Mouse (Mus musculus): ENCODE results near the gene Lkaaear1. TPM values are rescaled to one million over a fixed set of nuclear protein-coding genes. Genes with fewer than 3 reads are reported as not detected.

The Lkaaear1 gene
- total RNA-seq (2012; rRNA removed) (not detected in 2 replicates), total RNA-seq (2014; rRNA removed) (not detected in 2 replicates), polyA plus RNA-seq (2012; ENCODE audit: insufficient read length, low read depth) (not detected in 2 replicates)

- TF ChIP-seq UBTF (IDR thresholded peaks at IDR 0.05; ENCODE audit: low read depth, low read length) (no peak), JUN (IDR thresholded peaks at IDR 0.05; ENCODE audit: insufficient read depth, low read depth, low read length) (no peak), ZKSCAN1 (IDR thresholded peaks at IDR 0.05; ENCODE audit: borderline replicate concordance, low read depth, low read length) (no peak)
- dilution Hi-C loops (cut with MboI; ENCODE audit: extremely low pct_ligation_motif_present, extremely low pct_unique_long_range_greater_than_20kb, low sequenced_read_pairs) (no loop called here), in situ Hi-C loops (cut with MboI; ENCODE audit: low pct_ligation_motif_present, low pct_unique_long_range_greater_than_20kb, low sequenced_read_pairs) (loop anchor here (10.0 kb wide), 2 partner anchors 83 to 293 kb away; no protein-coding TSS in a partner anchor)
- Histone ChIP-seq H3K4me2 (ENCODE audit: insufficient read depth, low read depth, poor library complexity, severe bottlenecking) (no peak within 1 kb of the TSS), H3K27ac (ENCODE audit: insufficient read depth, low read depth) (no peak within 1 kb of the TSS), H3K79me2 (replicated peaks; ENCODE audit: control insufficient read depth, extremely low read depth, insufficient read depth, poor library complexity, severe bottlenecking) (no peaks in the 10 kb centered on the region), H3K9ac (ENCODE audit: insufficient read depth, low read depth) (no peak within 1 kb of the TSS), H3K4me1 (ENCODE audit: control insufficient read depth in 1 of 2, insufficient read depth in 2 of 2) (peaks cover 3 to 20% of the 10 kb centered on the region in 2 experiments), H3K36me3 (replicated peaks in 1 of 2; ENCODE audit: control insufficient read depth in 1 of 2, insufficient read depth in 1 of 2, low read length in 1 of 2) (no peaks in the 10 kb centered on the region), H3K27me3 (replicated peaks) (no peaks in the 10 kb centered on the region), H3K9me3 (replicated peaks; ENCODE audit: low read length) (no peaks in the 10 kb centered on the region), H3K4me3 (replicated peaks in 1 of 3; ENCODE audit: low read depth in 2 of 3, low read length in 2 of 3, poor library complexity in 1 of 3) (no peak within 1 kb of the TSS)
- no peak for DNase-seq (ENCODE audit: extremely low read depth)
These were observed at the start of gene Lkaaear1 for GRCm38 (mm10) chr2:181698241-181698640. Lkaaear1 (minus strand) TSS chr2:181698442.

DNA sequence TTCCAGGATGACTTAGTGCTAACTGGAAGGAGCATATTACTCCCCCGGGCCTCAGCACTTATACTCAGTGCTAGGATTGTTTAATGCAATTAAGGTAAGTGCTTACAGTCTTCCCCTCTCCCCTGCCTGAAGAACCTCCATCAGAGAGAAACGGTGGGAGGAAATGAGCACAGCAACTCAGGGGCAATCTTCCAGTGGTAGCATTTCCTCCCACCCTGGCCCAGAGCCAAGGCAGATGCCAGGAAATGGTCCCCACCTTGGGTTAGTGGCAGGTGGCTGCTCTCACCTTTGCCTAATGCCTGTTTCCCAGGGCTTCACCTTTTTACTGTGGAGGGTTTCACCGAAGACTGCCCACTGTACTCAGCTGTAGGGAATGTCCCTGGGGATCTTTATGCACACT is 31.8 kb upstream of the Lkaaear1 start:
- in situ Hi-C loops (cut with MboI; ENCODE audit: low pct_ligation_motif_present, low pct_unique_long_range_greater_than_20kb, low sequenced_read_pairs) (no loop called here), dilution Hi-C loops (cut with MboI; ENCODE audit: extremely low pct_ligation_motif_present, extremely low pct_unique_long_range_greater_than_20kb, low sequenced_read_pairs) (no loop called here)
- no peaks in the 10 kb centered on the region for H3K9me3 ChIP-seq (replicated peaks; ENCODE audit: low read length)
- TF ChIP-seq NELFE (IDR thresholded peaks at IDR 0.05; ENCODE audit: low read depth, low read length) = no peak
- no peak for TF ChIP-seq PAX5 (IDR thresholded peaks at IDR 0.05; ENCODE audit: low read length)
- TF ChIP-seq TCF12 (IDR thresholded peaks at IDR 0.05; ENCODE audit: low read depth, low read length) = no peak
- TF ChIP-seq MXI1 (IDR thresholded peaks at IDR 0.05; ENCODE audit: low read depth, low read length) = no peak
- TF ChIP-seq SIN3A (IDR thresholded peaks at IDR 0.05; ENCODE audit: low read length) = no peak
- TF ChIP-seq ELF1 (IDR thresholded peaks at IDR 0.05; ENCODE audit: low read depth, low read length) = no peak
- no peak for TF ChIP-seq ZMIZ1 (IDR thresholded peaks at IDR 0.05; ENCODE audit: low read depth, low read length)
- TF ChIP-seq RCOR1 (conservative IDR thresholded peaks at IDR 0.05; ENCODE audit: low read depth, low read length) = no peak
- no peak for TF ChIP-seq CHD1 (IDR thresholded peaks at IDR 0.05; ENCODE audit: low read depth, low read length)
- no peak for TF ChIP-seq UBTF (IDR thresholded peaks at IDR 0.05; ENCODE audit: low read depth, low read length)
- no peak for TF ChIP-seq E2F4 (IDR thresholded peaks at IDR 0.05; ENCODE audit: insufficient replicate concordance, low read depth, low read length)
- no peak for TF ChIP-seq USF1 (IDR thresholded peaks at IDR 0.05; ENCODE audit: low read depth, low read length)
- no peak for TF ChIP-seq TBP (conservative IDR thresholded peaks at IDR 0.05; ENCODE audit: low read depth, low read length)
- no peak for TF ChIP-seq CTCF (conservative IDR thresholded peaks at IDR 0.05 in 1 of 2, IDR thresholded peaks at IDR 0.05 in 1 of 2; ENCODE audit: low read depth in 2 of 2, low read length in 2 of 2)
- TF ChIP-seq GABPA (IDR thresholded peaks at IDR 0.05; ENCODE audit: insufficient replicate concordance, low read depth, low read length) = no peak
- H3K4me2 ChIP-seq (ENCODE audit: insufficient read depth, low read depth, poor library complexity, severe bottlenecking) = no peak overlapping the region
- DNase-seq (ENCODE audit: extremely low read depth) = no peak
- H3K79me2 ChIP-seq (replicated peaks; ENCODE audit: control insufficient read depth, extremely low read depth, insufficient read depth, poor library complexity, severe bottlenecking) = no peaks in the 10 kb centered on the region
- peaks cover 10 to 14% of the 10 kb centered on the region in 2 experiments; a peak in 3 of 4 replicates for H3K4me1 ChIP-seq (ENCODE audit: control insufficient read depth in 1 of 2, insufficient read depth in 2 of 2)
- no peak overlapping the region for H3K9ac ChIP-seq (ENCODE audit: insufficient read depth, low read depth)
- H3K27ac ChIP-seq (ENCODE audit: insufficient read depth, low read depth) = no peak overlapping the region
- no peak overlapping the region for H3K4me3 ChIP-seq (replicated peaks in 1 of 3; ENCODE audit: low read depth in 2 of 3, low read length in 2 of 3, poor library complexity in 1 of 3)
- peaks cover 19% of the 10 kb centered on the region for H3K27me3 ChIP-seq (replicated peaks)
- H3K36me3 ChIP-seq (replicated peaks in 1 of 2; ENCODE audit: control insufficient read depth in 1 of 2, insufficient read depth in 1 of 2, low read length in 1 of 2) = no peaks in the 10 kb centered on the region

Measured in CH12.LX (cell line).